Mouse (Mus musculus) lung, embryonic 14.5 days (tissue): Measurements from ENCODE around the gene Rasl10a. TPM values are rescaled to one million over a fixed set of nuclear protein-coding genes. Genes with fewer than 3 reads are reported as not detected.
A peak's percentile ranks its signal among the peaks of the same experiment; 100 is the strongest.

Experiments used
- ATAC-seq: fragments of 200-750 bp; cut with Nextera tagmentation; 2 replicates; pipeline ENCODE4 v1.8.0; 2017; ENCODE audit warnings: mild to moderate bottlenecking, moderate TSS enrichment, moderate library complexity; ENCODE audit not compliant: insufficient read depth
- DNase-seq: peaks from one replicate; pipeline ENCODE4 v3.0.0-alpha.2; 2015
- H3K27ac ChIP-seq: fragments of 300-500 bp; sonication (generic); 2 replicates; pipeline ENCODE4 v1.5.1; 2014; ENCODE audit warnings: low read depth, mild to moderate bottlenecking, moderate library complexity
- H3K27me3 ChIP-seq: fragments of 300-500 bp; sonication (generic); 2 replicates; pipeline ENCODE4 v1.6.1; 2014; ENCODE audit warnings: low read length, control low read depth; ENCODE audit not compliant: insufficient read depth
- H3K36me3 ChIP-seq: fragments of 300-500 bp; sonication (generic); 2 replicates; pipeline ENCODE4 v1.6.1; 2014; ENCODE audit warnings: control low read depth; ENCODE audit not compliant: insufficient read depth
- H3K4me1 ChIP-seq: fragments of 300-500 bp; sonication (generic); 2 replicates; pipeline ENCODE4 v1.6.1; 2014; ENCODE audit warnings: antibody characterized with exemption, control low read depth; ENCODE audit not compliant: insufficient read depth
- H3K4me2 ChIP-seq: fragments of 300-500 bp; sonication (generic); 2 replicates; pipeline ENCODE4 v1.6.1; 2014; ENCODE audit warnings: mild to moderate bottlenecking
- H3K4me3 ChIP-seq: fragments of 300-500 bp; sonication (generic); 2 replicates; pipeline ENCODE4 v1.5.1; 2014; ENCODE audit warnings: low read depth, low read length
- H3K9ac ChIP-seq: fragments of 300-500 bp; sonication (generic); 2 replicates; pipeline ENCODE4 v1.6.1; 2014
- H3K9me3 ChIP-seq: fragments of 300-500 bp; sonication (generic); 2 replicates; pipeline ENCODE4 v1.6.1; 2016; ENCODE audit warnings: low read depth, low read length, control low read depth
- CTCF ChIP-seq: IDR thresholded peaks from 2 replicates; pipeline ENCODE4 v1.5.1; 2016; ENCODE audit warnings: antibody characterized with exemption, low read depth
- whole genome bisulfite sequencing: fragments of 180-500 bp; shearing (Covaris S2); extraction: QIAGEN DNeasy Blood & Tissue Kit; methylation state at CpG from one replicate; pipeline ENCODE4 v1.1.7; 2014; 5-methylcytosine and 5-hydroxymethylcytosine counted together
- polyA plus RNA-seq: library from polyadenylated mRNA; unstranded; fragments of >200 nt; fragmentation: Nextera tagmentation; extraction: Ambion mirVana; gene quantifications from 2 replicates; pipeline ENCODE4 v1.2.1, GENCODE M21; 2014

Gene Rasl10a
- polyA plus RNA-seq, 1 experiment from 2014 or later: 0.75 TPM

DNA sequence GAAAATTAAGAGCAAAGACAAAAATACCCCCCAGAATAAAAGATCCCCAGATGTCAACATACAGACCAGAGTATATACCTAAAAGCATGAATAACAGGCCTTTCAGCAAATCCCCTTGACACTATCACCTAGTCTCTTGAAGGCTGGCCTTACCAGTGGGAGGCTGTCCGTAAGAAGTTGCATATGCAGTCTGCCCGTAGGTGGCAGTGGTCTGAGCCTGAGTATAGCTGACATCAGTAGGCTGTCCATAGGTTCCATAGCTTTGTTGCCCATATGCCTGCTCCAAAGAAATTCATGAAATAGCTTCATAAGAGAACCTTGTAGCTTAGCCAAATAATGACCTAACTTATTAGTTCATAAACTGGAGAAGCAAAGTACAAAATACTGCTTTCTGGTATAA, 33.8 kb downstream of the Rasl10a start:
- WGBS: 32% methylated on average over 2 of the region's 2 CpGs
- H3K27me3 ChIP-seq: no peaks in the 10 kb centered on the region
- H3K4me1 ChIP-seq: no peaks in the 10 kb centered on the region
- no peak overlapping the region for H3K4me3 ChIP-seq
- ATAC-seq (peak; percentile 44; the same call in 1 of the 2 replicates), DNase-seq (peak; percentile 51)
- H3K9ac ChIP-seq: no peak overlapping the region
- peak; percentile 51 for TF ChIP-seq CTCF
- H3K27ac ChIP-seq: no peak overlapping the region
- no peaks in the 10 kb centered on the region for H3K9me3 ChIP-seq
- no peak overlapping the region for H3K4me2 ChIP-seq
- H3K36me3 ChIP-seq: peaks cover 64% of the 10 kb centered on the region

DNA sequence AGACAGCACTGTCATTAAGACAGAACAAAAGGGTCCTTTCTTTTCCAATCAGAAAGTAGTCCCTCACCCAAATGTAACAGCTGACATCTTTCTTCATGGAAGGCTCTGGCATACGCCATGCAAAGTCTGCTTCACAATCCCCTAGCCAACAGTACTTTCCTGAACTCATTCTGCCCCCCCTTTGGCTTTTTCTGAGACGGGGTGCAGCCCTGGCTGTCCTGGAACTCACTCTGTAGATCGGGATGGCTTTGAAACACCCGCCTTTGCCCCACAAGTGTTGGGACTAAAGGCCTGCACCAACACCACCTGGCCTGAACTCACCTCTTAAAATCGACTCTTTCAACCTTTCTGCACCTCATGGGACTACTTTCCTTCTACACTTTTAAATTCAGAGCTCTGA, 37.9 kb downstream of the Rasl10a start:
- peak overlapping the region; percentile 95 for H3K4me2 ChIP-seq
- peaks cover 25% of the 10 kb centered on the region for H3K36me3 ChIP-seq
- H3K9me3 ChIP-seq: no peaks in the 10 kb centered on the region
- DNase-seq (no peak), ATAC-seq (no peak)
- no peaks in the 10 kb centered on the region for H3K27me3 ChIP-seq
- peaks cover 10% of the 10 kb centered on the region for H3K4me1 ChIP-seq
- no peak overlapping the region for H3K27ac ChIP-seq
- H3K9ac ChIP-seq: no peak overlapping the region
- 79% methylated on average over 5 of the region's 5 CpGs for WGBS
- peak overlapping the region; percentile 1; the same call in 1 of the 2 replicates for H3K4me3 ChIP-seq
- TF ChIP-seq CTCF: no peak

GRCm38 (mm10) chr11:5096480-5097020, 38.6 kb downstream of the Rasl10a start:
- H3K9ac ChIP-seq: peak overlapping the region; percentile 99; the same call in 1 of the 2 replicates
- peak overlapping the region; percentile 95 for H3K4me2 ChIP-seq
- ATAC-seq (no peak), DNase-seq (no peak)
- H3K4me3 ChIP-seq: peak overlapping the region; percentile 100
- H3K9me3 ChIP-seq: no peaks in the 10 kb centered on the region
- H3K27ac ChIP-seq: no peak overlapping the region
- no peaks in the 10 kb centered on the region for H3K27me3 ChIP-seq
- H3K36me3 ChIP-seq: peaks cover 18% of the 10 kb centered on the region
- TF ChIP-seq CTCF: no peak
- 49% methylated on average over 8 of the region's 8 CpGs for WGBS
- peaks cover 10% of the 10 kb centered on the region for H3K4me1 ChIP-seq

DNA sequence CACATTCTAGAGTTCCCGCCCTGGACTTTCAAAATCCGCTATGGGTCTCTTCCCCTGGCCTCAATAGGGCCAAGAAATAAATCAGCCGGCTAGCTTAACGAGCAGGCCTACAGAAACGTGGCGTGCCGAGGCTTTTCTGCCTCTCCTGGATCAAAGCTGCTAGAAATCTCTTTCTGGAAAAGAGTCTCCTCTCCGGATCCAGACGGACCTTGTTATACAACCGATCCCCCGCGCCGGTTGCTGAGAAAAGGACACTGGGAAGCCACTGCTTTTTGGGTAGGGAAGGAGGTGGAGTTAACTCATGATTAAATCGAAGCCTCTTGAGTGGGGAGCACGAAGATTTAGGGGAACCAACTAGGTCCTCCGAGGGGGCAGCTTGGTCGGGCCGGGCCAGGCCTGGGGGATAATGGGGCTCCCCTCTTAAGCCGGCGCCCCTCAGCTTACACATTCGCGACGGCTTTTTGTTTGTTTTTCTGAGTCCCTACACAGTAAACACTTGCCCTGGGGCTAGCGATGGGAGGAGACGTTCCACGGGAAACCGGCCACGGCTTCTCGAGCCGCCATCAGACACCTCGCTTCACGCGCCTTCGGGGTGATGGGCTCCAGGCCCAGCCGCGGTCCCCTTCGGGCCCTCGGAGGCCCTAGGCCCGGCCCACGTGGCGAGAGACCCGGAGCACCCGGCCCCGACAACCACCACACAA, 40.3 kb downstream of the Rasl10a start:
- DNase-seq (peak; percentile 39), ATAC-seq (no peak)
- TF ChIP-seq CTCF: no peak
- Histone ChIP-seq H3K27me3 (no peaks in the 10 kb centered on the region), H3K27ac (peak overlapping the region; percentile 97), H3K9me3 (no peaks in the 10 kb centered on the region), H3K4me3 (peak overlapping the region; percentile 100), H3K4me2 (peak overlapping the region; percentile 95), H3K4me1 (peaks cover 10% of the 10 kb centered on the region), H3K36me3 (peaks cover 5% of the 10 kb centered on the region), H3K9ac (peak overlapping the region; percentile 99)
- WGBS: under 1% methylated on average over 44 of the region's 44 CpGs

- ATAC-seq: peak; percentile 89
- peak; percentile 98 for DNase-seq
- WGBS: under 1% methylated on average over 92 of the region's 92 CpGs
Measured at GRCm38 (mm10) chr11:5098736-5099542, 41.0 kb downstream of the Rasl10a start, which contains the start of the genes Rhbdd3 and Ewsr1. Rhbdd3 (plus strand) TSS chr11:5098926. Ewsr1 (minus strand) TSS chr11:5099266.

DNA sequence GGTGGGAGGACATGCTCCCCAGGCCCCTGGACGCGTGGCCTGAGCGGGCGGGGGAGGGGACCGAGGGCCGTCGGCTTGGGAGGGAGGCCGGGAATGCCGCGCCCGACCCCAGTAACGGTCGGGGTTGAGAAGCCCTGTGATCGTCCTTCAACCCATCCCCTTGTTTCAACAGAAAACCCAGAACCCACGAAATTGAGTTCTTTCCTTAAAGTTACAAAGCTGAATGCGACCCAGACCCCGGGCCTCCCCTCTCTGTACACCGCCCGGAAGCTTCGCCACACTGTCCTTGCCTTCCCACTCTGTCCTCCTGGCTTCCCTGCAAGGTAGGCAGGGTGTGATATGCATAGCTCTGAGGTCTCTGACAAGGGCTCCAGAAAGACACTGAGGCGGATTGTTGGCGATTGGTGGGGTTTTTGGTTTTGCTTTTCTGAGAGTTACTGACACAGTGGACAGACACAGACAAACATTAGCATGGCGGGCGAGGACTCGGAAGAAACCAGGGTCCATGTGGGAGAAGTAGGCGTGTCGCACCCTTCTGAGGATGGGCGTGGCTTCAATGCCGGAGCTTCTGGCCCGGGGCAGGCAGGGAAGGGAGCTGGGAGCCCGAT, 41.8 kb downstream of the Rasl10a start:
- DNase-seq (peak; percentile 96), ATAC-seq (peak; percentile 79)
- Histone ChIP-seq H3K4me1 (peaks cover 10% of the 10 kb centered on the region), H3K4me3 (peak overlapping the region; percentile 100), H3K36me3 (peaks cover 8% of the 10 kb centered on the region; the same call in 1 of the 2 replicates), H3K27ac (peak overlapping the region; percentile 97), H3K4me2 (peak overlapping the region; percentile 95), H3K9me3 (no peaks in the 10 kb centered on the region), H3K9ac (peak overlapping the region; percentile 99), H3K27me3 (no peaks in the 10 kb centered on the region)
- WGBS: 0% methylated on average over 31 of the region's 31 CpGs
- TF ChIP-seq CTCF: no peak

More at GRCm38 (mm10) chr11:5098736-5099542, 41.0 kb downstream of the Rasl10a start, which contains the start of the genes Rhbdd3 and Ewsr1:
- Histone ChIP-seq H3K4me3 (peak within 1 kb of the TSS; percentile 100), H3K27me3 (no peaks in the 10 kb centered on the region), H3K4me1 (peaks cover 10% of the 10 kb centered on the region), H3K27ac (peak within 1 kb of the TSS; percentile 97), H3K36me3 (peaks cover 5% of the 10 kb centered on the region; the same call in 1 of the 2 replicates), H3K4me2 (peak within 1 kb of the TSS; percentile 95), H3K9me3 (no peaks in the 10 kb centered on the region), H3K9ac (peak within 1 kb of the TSS; percentile 99)
- TF ChIP-seq CTCF: no peak
